Mouse (Mus musculus) megakaryocyte, embryonic 14.5 days (primary cell): ENCODE measurements around the gene Slco1a5. TPM values are rescaled to one million over a fixed set of nuclear protein-coding genes. Genes with fewer than 3 reads are reported as not detected.

ENCODE experiments used
- H3K27me3 ChIP-seq: replicated peaks from 2 replicates; pipeline ENCODE3; 2012; ENCODE audit warnings: inconsistent platforms
- H3K36me3 ChIP-seq: replicated peaks from 2 replicates; pipeline ENCODE3; 2012; ENCODE audit warnings: low read length, inconsistent platforms, mixed read lengths
- H3K4me1 ChIP-seq: 2 replicates; pipeline ENCODE4 v1.6.1; 2012; ENCODE audit warnings: inconsistent platforms
- H3K4me3 ChIP-seq: replicated peaks from 2 replicates; pipeline ENCODE3; 2012; ENCODE audit warnings: moderate library complexity, mild to moderate bottlenecking, inconsistent platforms
- H3K9me3 ChIP-seq: 2 replicates; pipeline ENCODE4 v1.6.1; 2012; ENCODE audit warnings: inconsistent platforms
- FLI1 ChIP-seq: IDR thresholded peaks from 2 replicates; pipeline ENCODE4 v1.6.1; 2012; ENCODE audit warnings: low read length, inconsistent platforms, mixed read lengths
- GATA1 ChIP-seq: IDR thresholded peaks from 3 replicates; pipeline ENCODE4 v1.6.1; 2012; ENCODE audit warnings: mixed read lengths, low read length, inconsistent platforms, borderline replicate concordance
- polyA plus RNA-seq: library from polyadenylated mRNA; stranded (reverse); fragments of >175 nt; gene quantifications from 2 replicates; pipeline ENCODE4 v1.2.3, GENCODE M21; 2012; ENCODE audit warnings: low replicate concordance; ENCODE audit not compliant: insufficient read depth

The Slco1a5 gene
- polyA plus RNA-seq, 1 experiment: not detected

DNA sequence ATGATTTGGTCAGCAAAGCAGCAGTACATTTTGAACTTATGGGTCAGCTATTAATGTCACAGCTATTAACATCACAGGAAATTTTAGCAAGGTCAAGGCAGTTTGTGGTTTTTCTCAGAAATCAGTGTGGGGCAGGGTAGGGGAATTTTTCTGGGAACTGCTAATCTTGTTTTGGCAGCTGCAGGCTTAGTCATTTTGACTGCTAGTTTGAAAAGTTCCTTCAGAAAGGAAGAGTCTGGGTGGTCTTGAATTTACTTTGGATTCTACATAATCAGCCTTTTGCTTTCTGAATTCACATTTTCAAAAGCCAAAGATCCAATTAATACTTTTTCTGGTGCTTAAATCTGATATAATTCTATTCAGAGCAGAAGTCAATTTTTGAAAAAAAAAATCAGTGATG is 113.0 kb downstream of the Slco1a5 start:
- H3K4me3 ChIP-seq: no peak overlapping the region
- 0 out of 2 replicates have a peak, but pooled peaks cover 7% of the 10 kb centered on the region for H3K9me3 ChIP-seq
- H3K27me3 ChIP-seq: no peaks in the 10 kb centered on the region
- peaks cover 8% of the 10 kb centered on the region; the same call in 1 of the 2 replicates for H3K4me1 ChIP-seq
- H3K36me3 ChIP-seq: peaks cover 8% of the 10 kb centered on the region
- TF ChIP-seq FLI1 (no peak), GATA1 (no peak)

- no peaks in the 10 kb centered on the region for H3K27me3 ChIP-seq
Measured at GRCm38 (mm10) chr6:142208421-142208820, 114.4 kb downstream of the Slco1a5 start, which contains the start of gene Slco1a6. Gene Slco1a6, minus strand, starts transcription at chr6:142208521.

DNA sequence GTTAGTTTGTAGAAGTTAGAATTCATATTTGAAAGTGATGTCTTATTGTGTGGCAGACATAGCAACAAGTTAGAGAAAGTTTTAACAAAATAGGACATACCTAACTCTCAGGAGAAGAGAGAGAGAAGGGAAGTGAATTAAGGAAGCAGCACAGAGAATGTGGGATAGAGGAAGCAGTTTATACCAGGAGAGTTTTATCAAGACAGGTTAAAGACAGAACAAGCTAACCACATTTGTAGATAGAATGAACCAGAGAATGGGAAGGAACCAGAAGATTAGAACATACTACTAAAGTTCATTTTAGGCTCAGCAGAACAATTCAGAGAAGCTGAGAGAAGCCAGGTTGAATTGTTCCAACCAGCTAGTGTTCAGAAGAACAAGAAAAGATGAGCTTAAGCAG is 122.3 kb downstream of the Slco1a5 start:
- Histone ChIP-seq H3K36me3 (no peaks in the 10 kb centered on the region), H3K27me3 (no peaks in the 10 kb centered on the region), H3K9me3 (0 out of 2 replicates have a peak, but pooled peaks cover 6% of the 10 kb centered on the region), H3K4me3 (no peak overlapping the region), H3K4me1 (peaks cover 4% of the 10 kb centered on the region; the same call in 1 of the 2 replicates)
- TF ChIP-seq FLI1 (no peak), GATA1 (no peak)

More at GRCm38 (mm10) chr6:142208421-142208820, 114.4 kb downstream of the Slco1a5 start, which contains the start of gene Slco1a6:
- H3K9me3 ChIP-seq: 0 out of 2 replicates have a peak, but pooled peaks cover 7% of the 10 kb centered on the region
- H3K36me3 ChIP-seq: peaks cover 8% of the 10 kb centered on the region
- H3K4me1 ChIP-seq: peaks cover 8% of the 10 kb centered on the region; the same call in 1 of the 2 replicates
- no peak within 1 kb of the TSS for H3K4me3 ChIP-seq
- TF ChIP-seq GATA1 (no peak), FLI1 (no peak)

DNA sequence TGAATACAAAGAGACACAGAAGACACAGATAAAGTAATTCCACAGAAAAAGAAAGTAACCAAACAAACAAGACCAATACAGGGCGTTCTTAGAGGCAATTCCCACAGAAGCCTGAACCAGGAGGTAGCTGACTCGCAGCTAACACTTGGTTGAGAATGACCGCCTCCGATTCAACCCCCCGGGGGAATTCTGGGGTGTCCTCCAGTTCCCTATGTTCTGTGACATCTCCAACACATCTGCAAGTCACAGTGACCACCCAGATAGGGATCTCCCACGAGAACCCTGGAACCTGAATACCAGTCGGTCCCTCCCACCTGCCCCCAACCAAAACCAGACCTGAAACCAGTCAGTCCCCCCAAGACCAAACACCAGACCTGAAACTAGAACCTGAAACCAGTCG is 128.5 kb downstream of the Slco1a5 start:
- Histone ChIP-seq H3K36me3 (no peaks in the 10 kb centered on the region), H3K4me1 (peaks cover 11% of the 10 kb centered on the region; the same call in 1 of the 2 replicates), H3K27me3 (no peaks in the 10 kb centered on the region), H3K9me3 (no peaks in the 10 kb centered on the region), H3K4me3 (no peak overlapping the region)
- TF ChIP-seq FLI1 (no peak), GATA1 (no peak)

- Histone ChIP-seq H3K4me1 (peaks cover 11% of the 10 kb centered on the region; the same call in 1 of the 2 replicates), H3K9me3 (no peaks in the 10 kb centered on the region), H3K36me3 (no peaks in the 10 kb centered on the region), H3K4me3 (no peak overlapping the region), H3K27me3 (no peaks in the 10 kb centered on the region)
- TF ChIP-seq FLI1: no peak
- TF ChIP-seq GATA1: no peak
Measured at GRCm38 (mm10) chr6:142191962-142192361, 130.8 kb downstream of the Slco1a5 start.

DNA sequence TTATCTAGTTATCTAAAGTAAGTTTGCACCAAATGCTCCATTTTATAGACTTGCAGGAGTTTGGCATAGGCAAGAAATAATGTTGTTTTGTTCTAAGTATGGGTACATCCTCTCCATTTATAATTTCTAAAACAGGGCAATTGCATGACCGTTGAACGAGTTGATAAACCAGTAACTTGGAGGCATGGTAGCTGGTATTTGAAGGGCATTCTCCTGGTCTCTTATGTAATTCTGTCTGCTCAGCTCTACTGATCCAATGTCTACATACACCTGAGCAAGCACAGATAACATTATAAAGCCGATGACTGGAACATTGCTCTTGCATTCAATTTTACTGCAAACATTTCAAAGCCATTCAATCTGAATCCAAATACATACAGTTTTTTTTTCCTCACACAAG is 135.4 kb downstream of the Slco1a5 start:
- H3K27me3 ChIP-seq: no peaks in the 10 kb centered on the region
- H3K9me3 ChIP-seq: no peaks in the 10 kb centered on the region
- H3K36me3 ChIP-seq: no peaks in the 10 kb centered on the region
- H3K4me1 ChIP-seq: peaks cover 6% of the 10 kb centered on the region; the same call in 1 of the 2 replicates
- TF ChIP-seq GATA1 (no peak), FLI1 (no peak)
- no peak overlapping the region for H3K4me3 ChIP-seq

DNA sequence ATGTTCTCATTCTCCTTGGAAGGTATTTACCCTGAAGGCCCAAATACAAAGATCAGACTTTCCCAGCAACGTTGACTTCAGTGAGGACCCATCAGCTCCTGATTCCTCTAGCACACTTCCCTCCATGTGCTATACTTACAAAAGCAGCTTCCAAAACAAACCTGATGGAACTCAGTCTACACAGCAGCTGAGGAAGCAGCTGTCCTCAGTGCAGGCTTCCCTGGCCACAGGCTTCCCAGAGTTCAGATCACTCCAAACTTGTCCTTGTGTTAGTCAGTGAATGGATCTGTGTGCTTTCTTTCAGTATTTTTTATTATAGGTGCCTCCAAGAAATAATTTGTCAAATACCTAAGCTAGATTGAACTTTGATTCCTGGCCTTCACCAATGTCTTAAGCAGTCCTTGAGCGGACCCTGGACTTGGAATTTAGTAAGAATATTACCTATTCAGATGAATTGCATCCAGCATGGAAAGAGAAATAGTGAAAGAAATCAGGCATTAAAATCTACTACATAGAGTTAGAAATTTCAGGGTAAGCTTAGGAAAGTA is 136.8 kb downstream of the Slco1a5 start:
- no peak for TF ChIP-seq FLI1
- no peak for TF ChIP-seq GATA1
- no peak overlapping the region for H3K4me3 ChIP-seq
- H3K27me3 ChIP-seq: no peaks in the 10 kb centered on the region
- no peaks in the 10 kb centered on the region for H3K36me3 ChIP-seq
- no peaks in the 10 kb centered on the region; the same call in 1 of the 2 replicates for H3K4me1 ChIP-seq
- H3K9me3 ChIP-seq: no peaks in the 10 kb centered on the region

Other genes with a start within 250 kb of the Slco1a5 start
- not detected in 2 replicates for gene Slco1a6, start 114.5 kb downstream of the Slco1a5 start, polyA plus RNA-seq
- not detected in 2 replicates for gene Iapp, start 24.6 kb downstream of the Slco1a5 start, polyA plus RNA-seq
- gene Pyroxd1, start 22.7 kb upstream of the Slco1a5 start, polyA plus RNA-seq: 0.78 and 0.97 TPM in 2 replicates
- gene Recql, start 64.1 kb upstream of the Slco1a5 start, polyA plus RNA-seq: 2.8 TPM in 1 of 2 replicates, not detected in the other
- 19.9 TPM in 2 replicates for gene Golt1b, start 64.2 kb upstream of the Slco1a5 start, polyA plus RNA-seq
- 0.48 TPM in 1 of 2 replicates, not detected in the other for gene Spx, start 90.5 kb upstream of the Slco1a5 start, polyA plus RNA-seq
- gene Gys2, start 150.1 kb upstream of the Slco1a5 start, polyA plus RNA-seq: not detected in 2 replicates
- gene Ldhb, start 185.0 kb upstream of the Slco1a5 start, polyA plus RNA-seq: 0.29 TPM in 1 of 2 replicates, not detected in the other
- not detected in 2 replicates for gene Kcnj8, start 248.6 kb upstream of the Slco1a5 start, polyA plus RNA-seq